Mouse (Mus musculus) CH12.LX (cell line): ENCODE measurements around the gene Sf1. TPM values are rescaled to one million over a fixed set of nuclear protein-coding genes. Genes with fewer than 3 reads are reported as not detected.

Source experiments
- DNase-seq: peaks from one replicate; pipeline ENCODE4 v3.0.0-alpha.2; 2013; ENCODE audit errors: extremely low read depth
- H3K27ac ChIP-seq: 2 replicates; pipeline ENCODE4 v1.5.1; 2012; ENCODE audit warnings: low read depth, mild to moderate bottlenecking, control low read depth, moderate library complexity; ENCODE audit not compliant: insufficient read depth
- H3K27me3 ChIP-seq: replicated peaks from 2 replicates; pipeline ENCODE3; 2012; ENCODE audit warnings: inconsistent platforms
- H3K36me3 ChIP-seq, 2 experiments: replicated peaks in 1 of 2; 2 replicates each; pipeline versions ENCODE3 to v1.6.1; 2012; ENCODE audit warnings: inconsistent platforms in 1 of 2, low read length in 1 of 2, mild to moderate bottlenecking in 1 of 2, mixed read lengths in 1 of 2, moderate library complexity in 1 of 2; ENCODE audit not compliant: control insufficient read depth in 1 of 2, insufficient read depth in 1 of 2
- H3K4me1 ChIP-seq, 2 experiments: 2 replicates each; pipeline ENCODE4 v1.6.1; 2012; ENCODE audit warnings: inconsistent platforms in 1 of 2, moderate library complexity in 1 of 2; ENCODE audit not compliant: insufficient read depth in 2 of 2, control insufficient read depth in 1 of 2
- H3K4me2 ChIP-seq: 2 replicates; pipeline ENCODE4 v1.6.1; 2012; ENCODE audit warnings: low read depth, mild to moderate bottlenecking, control low read depth; ENCODE audit not compliant: poor library complexity, insufficient read depth, severe bottlenecking
- H3K4me3 ChIP-seq, 3 experiments: fragments of 150-350 bp in 1 of 3; sonication (generic) in 1 of 3; replicated peaks in 1 of 3; 2 replicates each; pipeline versions ENCODE3 to v1.5.1; 2011 to 2012; ENCODE audit warnings: low read depth in 2 of 3, low read length in 2 of 3, mild to moderate bottlenecking in 2 of 3, moderate library complexity in 2 of 3, control low read depth in 1 of 3, improper control_type of control experiment in 1 of 3, inconsistent platforms in 1 of 3, mixed read lengths in 1 of 3; ENCODE audit not compliant: poor library complexity in 1 of 3
- H3K79me2 ChIP-seq: replicated peaks from 2 replicates; pipeline ENCODE4 v1.6.1; 2012; ENCODE audit warnings: mild to moderate bottlenecking, moderate library complexity; ENCODE audit not compliant: control insufficient read depth, poor library complexity, insufficient read depth, severe bottlenecking; ENCODE audit errors: extremely low read depth
- H3K9ac ChIP-seq: 2 replicates; pipeline ENCODE4 v1.6.1; 2012; ENCODE audit warnings: low read depth, mild to moderate bottlenecking, control low read depth, moderate library complexity; ENCODE audit not compliant: insufficient read depth
- H3K9me3 ChIP-seq: replicated peaks from 2 replicates; pipeline ENCODE3; 2012; ENCODE audit warnings: low read length, inconsistent platforms, mixed read lengths
- BHLHE40 ChIP-seq: IDR thresholded peaks from 2 replicates; pipeline ENCODE4 v1.6.1; 2011; ENCODE audit warnings: mild to moderate bottlenecking, low read depth, low read length, improper control_type of control experiment
- CHD1 ChIP-seq: IDR thresholded peaks from 2 replicates; pipeline ENCODE4 v1.6.1; 2012; ENCODE audit warnings: low read depth, low read length, improper control_type of control experiment, inconsistent platforms
- CHD2 ChIP-seq: IDR thresholded peaks from 2 replicates; pipeline ENCODE4 v1.6.1; 2011; ENCODE audit warnings: low read length, improper control_type of control experiment
- E2F4 ChIP-seq: IDR thresholded peaks from 2 replicates; pipeline ENCODE4 v1.6.1; 2011; ENCODE audit warnings: low read depth, low read length, improper control_type of control experiment; ENCODE audit not compliant: insufficient replicate concordance
- EP300 ChIP-seq: IDR thresholded peaks from 2 replicates; pipeline ENCODE4 v1.6.1; 2011; ENCODE audit warnings: low read length, improper control_type of control experiment
- GABPA ChIP-seq: IDR thresholded peaks from 2 replicates; pipeline ENCODE4 v1.6.1; 2012; ENCODE audit warnings: low read depth, low read length, improper control_type of control experiment, inconsistent platforms; ENCODE audit not compliant: insufficient replicate concordance
- JUN ChIP-seq: IDR thresholded peaks from 2 replicates; pipeline ENCODE4 v1.6.1; 2011; ENCODE audit warnings: low read depth, mild to moderate bottlenecking, low read length, improper control_type of control experiment, moderate library complexity; ENCODE audit not compliant: insufficient read depth
- JUND ChIP-seq: conservative IDR thresholded peaks from 2 replicates; pipeline ENCODE4 v1.6.1; 2011; ENCODE audit warnings: low read depth, low read length, improper control_type of control experiment
- KAT2A ChIP-seq: IDR thresholded peaks from 2 replicates; pipeline ENCODE4 v1.6.1; 2012; ENCODE audit warnings: low read length, improper control_type of control experiment, inconsistent platforms; ENCODE audit not compliant: insufficient replicate concordance
- MAFK ChIP-seq: IDR thresholded peaks from 2 replicates; pipeline ENCODE4 v1.6.1; 2011; ENCODE audit warnings: low read length, improper control_type of control experiment; ENCODE audit not compliant: insufficient replicate concordance
- MAZ ChIP-seq: IDR thresholded peaks from 2 replicates; pipeline ENCODE4 v1.6.1; 2012; ENCODE audit warnings: low read depth, mild to moderate bottlenecking, inconsistent platforms, low read length, improper control_type of control experiment, moderate library complexity
- MXI1 ChIP-seq: IDR thresholded peaks from 2 replicates; pipeline ENCODE4 v1.6.1; 2011; ENCODE audit warnings: mild to moderate bottlenecking, low read depth, low read length, improper control_type of control experiment
- POLR2A ChIP-seq: IDR thresholded peaks from 2 replicates; pipeline ENCODE4 v1.6.1; 2011; ENCODE audit warnings: low read depth, mild to moderate bottlenecking, improper control_type of control experiment, low read length
- POLR2AphosphoS2 ChIP-seq: IDR thresholded peaks from 2 replicates; pipeline ENCODE4 v1.6.1; 2011; ENCODE audit warnings: low read depth, low read length, improper control_type of control experiment
- RAD21 ChIP-seq: IDR thresholded peaks from 2 replicates; pipeline ENCODE4 v1.6.1; 2011; ENCODE audit warnings: low read depth, mild to moderate bottlenecking, low read length, improper control_type of control experiment, moderate library complexity
- SIN3A ChIP-seq: IDR thresholded peaks from 2 replicates; pipeline ENCODE4 v1.6.1; 2012; ENCODE audit warnings: low read length, improper control_type of control experiment, inconsistent platforms
- SMC3 ChIP-seq: IDR thresholded peaks from 2 replicates; pipeline ENCODE4 v1.6.1; 2011; ENCODE audit warnings: low read depth, low read length, improper control_type of control experiment
- TBP ChIP-seq: conservative IDR thresholded peaks from 2 replicates; pipeline ENCODE4 v1.6.1; 2011; ENCODE audit warnings: low read depth, low read length, improper control_type of control experiment
- UBTF ChIP-seq: IDR thresholded peaks from 2 replicates; pipeline ENCODE4 v1.6.1; 2012; ENCODE audit warnings: low read depth, mild to moderate bottlenecking, inconsistent platforms, low read length, improper control_type of control experiment, moderate library complexity
- USF2 ChIP-seq: conservative IDR thresholded peaks from 2 replicates; pipeline ENCODE4 v1.6.1; 2011; ENCODE audit warnings: low read depth, low read length, improper control_type of control experiment
- ZKSCAN1 ChIP-seq: IDR thresholded peaks from 2 replicates; pipeline ENCODE4 v1.6.1; 2012; ENCODE audit warnings: low read depth, inconsistent platforms, low read length, improper control_type of control experiment, borderline replicate concordance
- ZMIZ1 ChIP-seq: IDR thresholded peaks from 2 replicates; pipeline ENCODE4 v1.6.1; 2012; ENCODE audit warnings: low read depth, mild to moderate bottlenecking, inconsistent platforms, low read length, improper control_type of control experiment
- dilution Hi-C: fragments of 300-500 bp; cut with MboI; formaldehyde crosslinking; loops from 2 replicates; pipeline ENCODE4 v1.14.3; 2020; ENCODE audit warnings: low sequenced_read_pairs; ENCODE audit not compliant: extremely low pct_unique_long_range_greater_than_20kb, extremely low pct_ligation_motif_present
- in situ Hi-C: fragments of 300-500 bp; cut with MboI; formaldehyde crosslinking; loops from 3 replicates; pipeline ENCODE4 v1.14.3; 2019; ENCODE audit warnings: low sequenced_read_pairs, low pct_ligation_motif_present, low pct_unique_long_range_greater_than_20kb, mixed read lengths
- polyA plus RNA-seq: library from polyadenylated mRNA; unstranded; fragments of >175 nt; gene quantifications from 2 replicates; pipeline ENCODE4 v1.2.1, GENCODE M21; 2012; ENCODE audit warnings: low read depth; ENCODE audit not compliant: insufficient read length
- total RNA-seq, 2 experiments: library from RNA; depleted of rRNA; stranded (reverse); fragments of 300-350 nt in 1 of 2; fragments of >200 nt in 1 of 2; gene quantifications; 2 replicates each; pipeline ENCODE4 v1.2.3; 2012 to 2014

Sf1 gene
- total and polyA plus RNA-seq, 3 experiments, result 54.5 to 251 (median 70.4) TPM

DNA sequence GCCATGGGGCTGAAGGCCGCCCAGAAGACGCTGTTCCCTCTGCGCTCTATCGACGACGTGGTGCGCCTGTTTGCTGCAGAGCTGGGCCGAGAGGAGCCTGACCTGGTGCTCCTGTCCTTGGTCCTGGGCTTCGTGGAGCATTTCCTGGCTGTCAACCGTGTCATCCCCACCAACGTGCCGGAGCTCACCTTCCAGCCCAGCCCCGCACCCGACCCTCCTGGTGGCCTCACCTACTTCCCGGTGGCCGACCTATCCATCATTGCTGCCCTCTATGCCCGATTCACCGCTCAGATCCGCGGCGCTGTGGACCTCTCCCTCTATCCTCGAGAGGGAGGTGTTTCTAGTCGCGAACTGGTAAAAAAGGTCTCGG, 28.0 kb upstream of the Sf1 start:
- Histone ChIP-seq H3K36me3 (peaks cover 27 to 32% of the 10 kb centered on the region in 2 experiments), H3K4me1 (peaks cover 35 to 68% of the 10 kb centered on the region in 2 experiments), H3K27me3 (no peaks in the 10 kb centered on the region), H3K4me3 (peak overlapping the region; percentile 78 to 87 (median 79)), H3K27ac (peak overlapping the region; percentile 5; the same call in 1 of the 2 replicates), H3K9me3 (no peaks in the 10 kb centered on the region), H3K4me2 (peak overlapping the region; percentile 85), H3K9ac (peak overlapping the region; percentile 76), H3K79me2 (peaks cover 22% of the 10 kb centered on the region)
- in situ Hi-C loops (no loop called here), dilution Hi-C loops (no loop called here)
- DNase-seq, result no peak
- TF ChIP-seq BHLHE40 (no peak), MXI1 (no peak), CHD2 (no peak), MAFK (no peak), JUND (no peak), EP300 (no peak), CHD1 (no peak), POLR2AphosphoS2 (no peak), RAD21 (no peak), SIN3A (no peak), USF2 (no peak), E2F4 (no peak), ZMIZ1 (no peak), JUN (no peak), KAT2A (no peak)

GRCm38 (mm10) chr19:6336920-6337319, 26.6 kb upstream of the Sf1 start:
- H3K79me2 ChIP-seq, result peaks cover 25% of the 10 kb centered on the region
- H3K4me3 ChIP-seq, result peak overlapping the region in 2 of 3 experiments; percentile 79 to 87
- DNase-seq, result no peak
- H3K9me3 ChIP-seq, result no peaks in the 10 kb centered on the region
- H3K4me1 ChIP-seq, result peaks cover 31 to 55% of the 10 kb centered on the region in 2 experiments
- in situ Hi-C loops (no loop called here), dilution Hi-C loops (no loop called here)
- no peak for TF ChIP-seq MAZ
- no peak for TF ChIP-seq MAFK
- TF ChIP-seq BHLHE40, result no peak
- TF ChIP-seq TBP, result no peak
- TF ChIP-seq ZKSCAN1, result no peak
- TF ChIP-seq JUN, result no peak
- no peak for TF ChIP-seq SIN3A
- TF ChIP-seq SMC3, result no peak
- no peak for TF ChIP-seq POLR2A
- no peak for TF ChIP-seq UBTF
- TF ChIP-seq GABPA, result no peak
- peaks cover 27 to 34% of the 10 kb centered on the region in 2 experiments for H3K36me3 ChIP-seq
- H3K9ac ChIP-seq, result peak overlapping the region; percentile 76; the same call in 1 of the 2 replicates
- no peaks in the 10 kb centered on the region for H3K27me3 ChIP-seq
- no peak overlapping the region for H3K27ac ChIP-seq
- H3K4me2 ChIP-seq, result peak overlapping the region; percentile 85
